Mouse (Mus musculus) limb, embryonic 11.5 days (tissue): ENCODE measurements around the gene Mum1l1. TPM values are rescaled to one million over a fixed set of nuclear protein-coding genes. Genes with fewer than 3 reads are reported as not detected.

Source experiments
- polyA plus RNA-seq: library from polyadenylated mRNA; unstranded; fragments of >200 nt; fragmentation: Nextera tagmentation; extraction: Ambion mirVana; gene quantifications from 2 replicates; pipeline ENCODE4 v1.2.1, GENCODE M21; 2014

The Mum1l1 gene
- polyA plus RNA-seq, 1 experiment from 2014 or later: 43.5 TPM

Other genes with a start within 250 kb of the Mum1l1 start
- 0.16 TPM in 1 of 2 replicates, not detected in the other for gene Serpina7, start 124.8 kb upstream of the Mum1l1 start, polyA plus RNA-seq
- gene 4930513O06Rik, start 123.8 kb upstream of the Mum1l1 start, polyA plus RNA-seq: not detected in 2 replicates
- not detected in 2 replicates for gene 4933428M09Rik, start 30.8 kb upstream of the Mum1l1 start, polyA plus RNA-seq
- not detected in 2 replicates for gene Trap1a, start 123.6 kb downstream of the Mum1l1 start, polyA plus RNA-seq